ENCODE assay signal across 18 mouse cellular contexts in the genomic region with DNA sequence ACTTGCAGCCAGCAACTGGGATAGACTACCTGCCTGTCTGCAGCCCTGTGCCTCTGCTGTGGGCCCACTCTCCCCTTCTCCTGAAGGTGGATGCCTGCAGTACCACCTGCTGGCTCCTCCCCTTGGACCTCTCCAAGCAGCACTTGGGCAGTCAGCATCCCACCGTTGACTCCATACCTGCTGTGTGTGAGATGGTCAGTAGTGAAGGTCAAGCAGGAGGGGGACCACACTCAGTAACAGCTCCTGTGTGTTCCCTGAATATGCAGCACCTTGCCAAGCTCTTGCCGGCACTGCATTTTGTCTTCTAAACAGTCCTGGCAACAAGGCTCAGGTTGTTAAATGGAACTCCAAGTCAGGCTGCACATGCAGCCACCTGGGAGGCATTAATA.
DNase-seq lines count a peak whose midpoint lies in the region; ATAC-seq and TF ChIP-seq lines count a peak whose summit lies in the region.
"Had no signal": no experiment of that assay in that cellular context is flagged by ENCODE, and none has a peak within 500 bp of the region (broad histone marks: within the 10 kb centered on the region; RNA-seq: fewer than 3 reads in every experiment).

No protein-coding gene starts in this region.

- peaks cover 8% of the 10 kb centered on the region; the same call in 1 of the 2 replicates for H3K27me3 ChIP-seq in heart, embryonic 10.5 days (ENCODE audit: insufficient read depth, poor library complexity, severe bottlenecking)
- H3K27me3 ChIP-seq in kidney, adult 2 months (replicated peaks; ENCODE audit: control insufficient read depth, insufficient read depth, low read length) = no peaks in the 10 kb centered on the region
- H3K27me3 ChIP-seq in limb, embryonic 11.5 days (ENCODE audit: control insufficient read depth, insufficient read depth, low read length) = no peaks in the 10 kb centered on the region
- no peaks in the 10 kb centered on the region for H3K27me3 ChIP-seq in stomach, embryonic 15.5 days (replicated peaks)
- H3K27me3 ChIP-seq in cerebellum, adult 2 months (ENCODE audit: control insufficient read depth, insufficient read depth, low read length) = no peaks in the 10 kb centered on the region
- H3K27me3 ChIP-seq: embryonic facial prominence, embryonic 15.5 days; heart, embryonic 13.5 days; midbrain, embryonic 12.5 days; neural tube, embryonic 12.5 days had no signal

- H3K9me3 ChIP-seq in heart, embryonic 10.5 days = no peaks in the 10 kb centered on the region
- no peaks in the 10 kb centered on the region for H3K9me3 ChIP-seq in limb, embryonic 11.5 days (ENCODE audit: control insufficient read depth, low read length)
- no peaks in the 10 kb centered on the region for H3K9me3 ChIP-seq in stomach, embryonic 15.5 days
- H3K9me3 ChIP-seq: embryonic facial prominence, embryonic 15.5 days; heart, embryonic 13.5 days; midbrain, embryonic 12.5 days; neural tube, embryonic 12.5 days had no signal

- H3K4me2 ChIP-seq in limb, embryonic 11.5 days (ENCODE audit: low read depth, severe bottlenecking) = no peak overlapping the region
- H3K4me2 ChIP-seq in stomach, embryonic 15.5 days = no peak overlapping the region
- H3K4me2 ChIP-seq: embryonic facial prominence, embryonic 15.5 days; heart, embryonic 13.5 days; midbrain, embryonic 12.5 days; neural tube, embryonic 12.5 days had no signal

- H3K9ac ChIP-seq in limb, embryonic 11.5 days (ENCODE audit: low read length) = no peak overlapping the region
- H3K9ac ChIP-seq in stomach, embryonic 15.5 days = no peak overlapping the region
- H3K9ac ChIP-seq: embryonic facial prominence, embryonic 15.5 days; forebrain, postnatal 0 days; heart, embryonic 13.5 days; liver, postnatal 0 days; midbrain, embryonic 12.5 days; neural tube, embryonic 12.5 days had no signal

- no peaks in the 10 kb centered on the region for H3K36me3 ChIP-seq in heart, embryonic 10.5 days
- no peaks in the 10 kb centered on the region for H3K36me3 ChIP-seq in kidney, adult 2 months (ENCODE audit: control insufficient read depth, insufficient read depth, low read length)
- no peaks in the 10 kb centered on the region for H3K36me3 ChIP-seq in limb, embryonic 11.5 days (ENCODE audit: control insufficient read depth, insufficient read depth, low read length)
- no peaks in the 10 kb centered on the region for H3K36me3 ChIP-seq in stomach, embryonic 15.5 days
- H3K36me3 ChIP-seq: embryonic facial prominence, embryonic 15.5 days; heart, embryonic 13.5 days; midbrain, embryonic 12.5 days; neural tube, embryonic 12.5 days had no signal

- WGBS in heart, embryonic 10.5 days = 76% methylated on average over 2 of the region's 2 CpGs
- 43% methylated on average over 2 of the region's 2 CpGs for WGBS in kidney, adult 2 months
- 37% methylated on average over 2 of the region's 2 CpGs for WGBS in limb, embryonic 11.5 days
- WGBS in stomach, embryonic 15.5 days = 62% methylated on average over 2 of the region's 2 CpGs
- 29% methylated on average over 2 of the region's 2 CpGs for WGBS in cerebellum, adult 2 months

- DNase-seq in heart, embryonic 10.5 days (ENCODE audit: low spot score) = peak; percentile 66
- DNase-seq in heart, adult 9 months (ENCODE audit: low spot score in 2 of 2) = no peak
- DNase-seq in kidney, adult 2 months = no peak
- no peak for DNase-seq in kidney, adult 11 months
- DNase-seq in limb, embryonic 11.5 days (ENCODE audit: low spot score) = no peak
- no peak for DNase-seq in cerebellum, adult 2 months
- DNase-seq: cerebellum, postnatal 36 days; forebrain, postnatal 0 days; liver, postnatal 0 days; right cerebral cortex, postnatal 25 days; thymus, postnatal 25 days had no signal

- H3K27ac ChIP-seq in heart, embryonic 10.5 days = no peak overlapping the region
- peak overlapping the region; percentile 0; the same call in 1 of the 2 replicates for H3K27ac ChIP-seq in kidney, adult 2 months (ENCODE audit: insufficient read depth, low read depth, low read length)
- H3K27ac ChIP-seq in limb, embryonic 11.5 days (replicated peaks; ENCODE audit: low read depth, low read length) = 0 out of 2 replicates have a peak overlapping the region, but pooled peaks have one; percentile 30
- peak overlapping the region; percentile 28 for H3K27ac ChIP-seq in stomach, embryonic 15.5 days
- no peak overlapping the region for H3K27ac ChIP-seq in cerebellum, adult 2 months (ENCODE audit: insufficient read depth, low read length)
- H3K27ac ChIP-seq: embryonic facial prominence, embryonic 15.5 days; heart, embryonic 13.5 days; midbrain, embryonic 12.5 days; neural tube, embryonic 12.5 days had no signal

- 0 out of 2 replicates have a peak, but pooled peaks cover 4% of the 10 kb centered on the region for H3K4me1 ChIP-seq in heart, embryonic 10.5 days
- peaks cover 12% of the 10 kb centered on the region for H3K4me1 ChIP-seq in kidney, adult 2 months (ENCODE audit: control insufficient read depth, insufficient read depth, low read length)
- peaks cover 18% of the 10 kb centered on the region for H3K4me1 ChIP-seq in limb, embryonic 11.5 days (ENCODE audit: control insufficient read depth, insufficient read depth, low read length)
- peaks cover 28% of the 10 kb centered on the region for H3K4me1 ChIP-seq in stomach, embryonic 15.5 days
- H3K4me1 ChIP-seq in cerebellum, adult 2 months (ENCODE audit: control insufficient read depth, insufficient read depth, low read length) = no peaks in the 10 kb centered on the region; the same call in 1 of the 2 replicates
- H3K4me1 ChIP-seq: midbrain, embryonic 12.5 days; neural tube, embryonic 12.5 days had no signal

- H3K4me3 ChIP-seq in heart, embryonic 10.5 days = no peak overlapping the region
- no peak overlapping the region for H3K4me3 ChIP-seq in kidney, adult 2 months (ENCODE audit: insufficient read depth, low read depth, low read length)
- H3K4me3 ChIP-seq in limb, embryonic 11.5 days (ENCODE audit: low read depth, low read length) = no peak overlapping the region
- no peak overlapping the region for H3K4me3 ChIP-seq in stomach, embryonic 15.5 days (replicated peaks)
- H3K4me3 ChIP-seq in cerebellum, adult 2 months (replicated peaks; ENCODE audit: insufficient read depth, low read depth, low read length) = no peak overlapping the region
- H3K4me3 ChIP-seq: embryonic facial prominence, embryonic 15.5 days; heart, embryonic 13.5 days; midbrain, embryonic 12.5 days; neural tube, embryonic 12.5 days had no signal

- peak; percentile 28; the same call in 1 of the 2 replicates for ATAC-seq in limb, embryonic 11.5 days (ENCODE audit: insufficient number of reproducible peaks, low FRiP score, low TSS enrichment, low read depth)
- ATAC-seq in stomach, embryonic 15.5 days (ENCODE audit: insufficient read depth, low FRiP score, low read depth) = no peak
- ATAC-seq: activated CD4-positive, CD25-positive, alpha-beta regulatory T cell, adult 4 months; CD4-positive, CD25-positive, alpha-beta regulatory T cell, adult 4 months; forebrain, postnatal 0 days; liver, postnatal 0 days had no signal

- no peak for TF ChIP-seq CTCF in kidney, adult 2 months (conservative IDR thresholded peaks at IDR 0.05; ENCODE audit: insufficient read depth, insufficient read length, low read depth, low read length)
- TF ChIP-seq CTCF in cerebellum, adult 2 months (IDR thresholded peaks at IDR 0.05; ENCODE audit: borderline replicate concordance, insufficient read depth, low read depth, low read length) = no peak

- TF ChIP-seq POLR2A in kidney, adult 2 months (IDR thresholded peaks at IDR 0.05; ENCODE audit: low read depth, low read length) = no peak
- TF ChIP-seq POLR2A in cerebellum, adult 2 months (IDR thresholded peaks at IDR 0.05; ENCODE audit: borderline replicate concordance, insufficient read depth, low read length) = no peak

Comparison
In these comparisons a context has a peak if more than half of its experiments do, and no peak if none do; other contexts are left out.
1. H3K27ac ChIP-seq: peak in kidney, adult 2 months (single experiment), limb, embryonic 11.5 days (single experiment) and stomach, embryonic 15.5 days (single experiment); none in heart, embryonic 10.5 days (single experiment) and cerebellum, adult 2 months (single experiment).